Mouse (Mus musculus) cortical plate, adult 2 months (tissue): Measurements from ENCODE around the gene Ccdc136. TPM values are rescaled to one million over a fixed set of nuclear protein-coding genes. Genes with fewer than 3 reads are reported as not detected.

ENCODE experiments used
- H3K27ac ChIP-seq: fragments of 200-500 bp; 2 replicates; pipeline ENCODE4 v1.5.1; 2012; ENCODE audit warnings: low read length, control low read depth, inconsistent platforms; ENCODE audit not compliant: insufficient read depth
- H3K4me1 ChIP-seq: fragments of 200-500 bp; 2 replicates; pipeline ENCODE4 v1.6.1; 2011; ENCODE audit warnings: low read length; ENCODE audit not compliant: control insufficient read depth, insufficient read depth
- H3K4me3 ChIP-seq: fragments of 200-500 bp; 2 replicates; pipeline ENCODE4 v1.5.1; 2011; ENCODE audit warnings: mild to moderate bottlenecking, low read length, control low read depth; ENCODE audit not compliant: insufficient read depth
- CTCF ChIP-seq: fragments of 200-500 bp; IDR thresholded peaks from 2 replicates; pipeline ENCODE4 v1.5.1; 2011; ENCODE audit warnings: mild to moderate bottlenecking, control low read depth, low read length; ENCODE audit not compliant: insufficient read depth; ENCODE audit errors: extremely low read depth
- POLR2A ChIP-seq: fragments of 200-500 bp; IDR thresholded peaks from 2 replicates; pipeline ENCODE4 v1.6.1; 2011; ENCODE audit warnings: mild to moderate bottlenecking, low read length, control low read depth; ENCODE audit not compliant: insufficient read depth; ENCODE audit errors: extremely low read depth
- polyA plus RNA-seq: library from polyadenylated mRNA; depleted of rRNA; stranded (reverse); fragments of >200 nt; gene quantifications from 2 replicates; pipeline ENCODE4 v1.2.3, GENCODE M21; 2012

Gene Ccdc136
- polyA plus RNA-seq, 1 experiment = 148 TPM

GRCm38 (mm10) chr6:29362246-29363128, 33.6 kb upstream of the Ccdc136 start:
- Histone ChIP-seq H3K27ac (no peak overlapping the region), H3K4me3 (no peak overlapping the region), H3K4me1 (peaks cover 1% of the 10 kb centered on the region; the same call in 1 of the 2 replicates)
- peak; percentile 54 for TF ChIP-seq CTCF
- no peak for TF ChIP-seq POLR2A

GRCm38 (mm10) chr6:29363129-29363515, 33.0 kb upstream of the Ccdc136 start:
- H3K27ac ChIP-seq = no peak overlapping the region
- TF ChIP-seq POLR2A (no peak), CTCF (no peak)

GRCm38 (mm10) chr6:29365277-29365676, 30.8 kb upstream of the Ccdc136 start:
- Histone ChIP-seq H3K4me3 (no peak overlapping the region), H3K4me1 (peaks cover 1% of the 10 kb centered on the region; the same call in 1 of the 2 replicates), H3K27ac (no peak overlapping the region)
- no peak for TF ChIP-seq POLR2A
- TF ChIP-seq CTCF = no peak

More at GRCm38 (mm10) chr6:29363129-29363515, 33.0 kb upstream of the Ccdc136 start:
- peaks cover 1% of the 10 kb centered on the region; the same call in 1 of the 2 replicates for H3K4me1 ChIP-seq
- no peak overlapping the region for H3K4me3 ChIP-seq

- Histone ChIP-seq H3K27ac (no peak overlapping the region), H3K4me3 (no peak overlapping the region), H3K4me1 (no peaks in the 10 kb centered on the region)
- TF ChIP-seq POLR2A (no peak), CTCF (no peak)
These were observed 18.7 kb upstream of the Ccdc136 start for GRCm38 (mm10) chr6:29377386-29377785.

- TF ChIP-seq POLR2A = no peak
- TF ChIP-seq CTCF = no peak
- H3K4me3 ChIP-seq = no peak overlapping the region
- H3K27ac ChIP-seq = no peak overlapping the region
- H3K4me1 ChIP-seq = no peaks in the 10 kb centered on the region
These were observed 17.4 kb upstream of the Ccdc136 start for GRCm38 (mm10) chr6:29378678-29379077.

GRCm38 (mm10) chr6:29379954-29380353, 16.2 kb upstream of the Ccdc136 start:
- TF ChIP-seq POLR2A = no peak
- no peak for TF ChIP-seq CTCF
- H3K27ac ChIP-seq = no peak overlapping the region
- H3K4me1 ChIP-seq = no peaks in the 10 kb centered on the region
- no peak overlapping the region for H3K4me3 ChIP-seq

GRCm38 (mm10) chr6:29382442-29382841, 13.7 kb upstream of the Ccdc136 start:
- H3K4me3 ChIP-seq = no peak overlapping the region
- no peaks in the 10 kb centered on the region for H3K4me1 ChIP-seq
- TF ChIP-seq CTCF = no peak
- no peak for TF ChIP-seq POLR2A
- no peak overlapping the region for H3K27ac ChIP-seq

GRCm38 (mm10) chr6:29388052-29388518, 8.0 kb upstream of the Ccdc136 start, which contains the start of gene Opn1sw:
Gene Opn1sw (minus strand): TSS chr6:29388468.
- Histone ChIP-seq H3K4me1 (no peaks in the 10 kb centered on the region), H3K4me3 (no peak within 1 kb of the TSS), H3K27ac (no peak within 1 kb of the TSS)
- TF ChIP-seq POLR2A (no peak), CTCF (no peak)

- no peak overlapping the region for H3K27ac ChIP-seq
- TF ChIP-seq POLR2A = no peak
- TF ChIP-seq CTCF = no peak
- no peak overlapping the region for H3K4me3 ChIP-seq
- no peaks in the 10 kb centered on the region for H3K4me1 ChIP-seq
These were observed 7.5 kb upstream of the Ccdc136 start for GRCm38 (mm10) chr6:29388606-29389080.
